Mouse (Mus musculus) bone marrow macrophage, adult 2 months (primary cell): Measurements from ENCODE around the gene Hacl1.

ENCODE experiments used
- CTCF ChIP-seq: IDR thresholded peaks from 2 replicates; pipeline ENCODE4 v1.5.1; 2012; ENCODE audit warnings: low read depth, mild to moderate bottlenecking, low read length, moderate library complexity
- POLR2A ChIP-seq: IDR thresholded peaks from 2 replicates; pipeline ENCODE4 v1.6.1; 2012; ENCODE audit warnings: mild to moderate bottlenecking, low read depth, low read length, borderline replicate concordance

GRCm38 (mm10) chr14:31684343-31685040 is 43.4 kb upstream of the Hacl1 start:
- TF ChIP-seq POLR2A: no peak
- no peak for TF ChIP-seq CTCF
